Mouse (Mus musculus) forebrain, embryonic 15.5 days (tissue): ENCODE measurements around the gene Chd9. TPM values are rescaled to one million over a fixed set of nuclear protein-coding genes. Genes with fewer than 3 reads are reported as not detected.
"Not testable (repeated sequence)": the region's sequence is repeated elsewhere in the genome, so short reads cannot be mapped to it uniquely, and the experiment has no call there.

Experiments
- ATAC-seq: fragments of 200-750 bp; cut with Nextera tagmentation; replicated peaks from 2 replicates; pipeline ENCODE4 v1.8.0; 2017; ENCODE audit warnings: mild to moderate bottlenecking, moderate TSS enrichment, moderate library complexity
- H3K27ac ChIP-seq: fragments of 300-500 bp; sonication (generic); replicated peaks from 2 replicates; pipeline ENCODE4 v1.5.1; 2015; ENCODE audit warnings: mild to moderate bottlenecking, inconsistent platforms
- H3K27me3 ChIP-seq: fragments of 300-500 bp; sonication (generic); 2 replicates; pipeline ENCODE4 v1.6.1; 2015; ENCODE audit warnings: inconsistent platforms
- H3K36me3 ChIP-seq: fragments of 300-500 bp; sonication (generic); 2 replicates; pipeline ENCODE4 v1.6.1; 2015; ENCODE audit warnings: mild to moderate bottlenecking, inconsistent platforms
- H3K4me1 ChIP-seq: fragments of 300-500 bp; sonication (generic); 2 replicates; pipeline ENCODE4 v1.6.1; 2015; ENCODE audit warnings: inconsistent platforms
- H3K4me2 ChIP-seq: fragments of 300-500 bp; sonication (generic); replicated peaks from 2 replicates; pipeline ENCODE4 v1.6.1; 2015; ENCODE audit warnings: mild to moderate bottlenecking, inconsistent platforms
- H3K4me3 ChIP-seq: fragments of 300-500 bp; sonication (generic); 2 replicates; pipeline ENCODE4 v1.5.1; 2015; ENCODE audit warnings: mild to moderate bottlenecking, inconsistent platforms
- H3K9ac ChIP-seq: fragments of 300-500 bp; sonication (generic); replicated peaks from 2 replicates; pipeline ENCODE4 v1.6.1; 2015; ENCODE audit warnings: mild to moderate bottlenecking, inconsistent platforms
- H3K9me3 ChIP-seq: fragments of 300-500 bp; sonication (generic); 2 replicates; pipeline ENCODE4 v1.6.1; 2016; ENCODE audit warnings: inconsistent platforms
- WGBS: fragments of 180-500 bp; shearing (Covaris S2); methylation state at CpG from one replicate; pipeline ENCODE4 v1.1.7; 2015; ENCODE audit warnings: mixed read lengths; 5-methylcytosine and 5-hydroxymethylcytosine counted together
- polyA plus RNA-seq: library from polyadenylated mRNA; unstranded; fragments of >200 nt; fragmentation: Nextera tagmentation; extraction: Ambion mirVana; gene quantifications from 2 replicates; pipeline ENCODE4 v1.2.1, GENCODE M21; 2015

The Chd9 gene
- polyA plus RNA-seq, 1 experiment from 2014 or later, result 91.0 TPM

GRCm38 (mm10) chr8:90902002-90902401, 73.8 kb downstream of the Chd9 start:
- Histone ChIP-seq H3K4me2 (no peak overlapping the region), H3K27me3 (no peaks in the 10 kb centered on the region), H3K9ac (no peak overlapping the region), H3K27ac (no peak overlapping the region), H3K4me1 (no peaks in the 10 kb centered on the region), H3K9me3 (no peaks in the 10 kb centered on the region), H3K36me3 (no peaks in the 10 kb centered on the region), H3K4me3 (no peak overlapping the region)
- no peak for ATAC-seq
- 80% methylated on average over 2 of the region's 2 CpGs for WGBS

GRCm38 (mm10) chr8:90904171-90904706, 76.1 kb downstream of the Chd9 start:
- ATAC-seq, result no peak
- 77% methylated on average over 2 of the region's 2 CpGs for whole genome bisulfite sequencing
- Histone ChIP-seq H3K27ac (no peak overlapping the region), H3K9me3 (no peaks in the 10 kb centered on the region), H3K27me3 (no peaks in the 10 kb centered on the region), H3K4me2 (no peak overlapping the region), H3K36me3 (no peaks in the 10 kb centered on the region), H3K4me1 (peaks cover 9% of the 10 kb centered on the region), H3K9ac (no peak overlapping the region), H3K4me3 (no peak overlapping the region)

- ATAC-seq, result no peak
- H3K4me3 ChIP-seq, result no peak overlapping the region
- H3K9ac ChIP-seq, result no peak overlapping the region
- no peaks in the 10 kb centered on the region for H3K9me3 ChIP-seq
- H3K4me1 ChIP-seq, result peaks cover 13% of the 10 kb centered on the region
- no peaks in the 10 kb centered on the region for H3K27me3 ChIP-seq
- no peak overlapping the region for H3K27ac ChIP-seq
- no peaks in the 10 kb centered on the region for H3K36me3 ChIP-seq
- no peak overlapping the region; the same call in 1 of the 2 replicates for H3K4me2 ChIP-seq
- 92% methylated on average over 4 of the region's 4 CpGs for WGBS
Measured at GRCm38 (mm10) chr8:90906922-90907321, 78.8 kb downstream of the Chd9 start.

GRCm38 (mm10) chr8:90907516-90907847, 79.3 kb downstream of the Chd9 start:
- H3K4me1 ChIP-seq, result peaks cover 13% of the 10 kb centered on the region
- 25% methylated on average over 10 of the region's 10 CpGs for WGBS
- no peak for ATAC-seq

GRCm38 (mm10) chr8:90907848-90908551, 79.8 kb downstream of the Chd9 start:
- under 1% methylated on average over 82 of the region's 89 CpGs for WGBS
- peak; percentile 95 for ATAC-seq
- peak overlapping the region; percentile 62 for H3K9ac ChIP-seq

More at GRCm38 (mm10) chr8:90907516-90907847, 79.3 kb downstream of the Chd9 start:
- H3K9ac ChIP-seq, result peak overlapping the region; percentile 62
- no peaks in the 10 kb centered on the region for H3K9me3 ChIP-seq
- peak overlapping the region; percentile 99 for H3K4me2 ChIP-seq
- peak overlapping the region; percentile 76 for H3K4me3 ChIP-seq
- 0 out of 2 replicates have a peak overlapping the region, but pooled peaks have one; percentile 75 for H3K27ac ChIP-seq
- H3K27me3 ChIP-seq, result no peaks in the 10 kb centered on the region
- no peaks in the 10 kb centered on the region for H3K36me3 ChIP-seq

GRCm38 (mm10) chr8:90908580-90909471, 80.7 kb downstream of the Chd9 start:
- H3K9ac ChIP-seq, result peak overlapping the region; percentile 62
- ATAC-seq, result peak; percentile 60
- H3K4me2 ChIP-seq, result peak overlapping the region; percentile 99
- H3K4me1 ChIP-seq, result peaks cover 13% of the 10 kb centered on the region
- H3K4me3 ChIP-seq, result peak overlapping the region; percentile 76
- no peaks in the 10 kb centered on the region for H3K36me3 ChIP-seq
- H3K27me3 ChIP-seq, result no peaks in the 10 kb centered on the region
- no peaks in the 10 kb centered on the region for H3K9me3 ChIP-seq
- peak overlapping the region; percentile 75; the same call in 1 of the 2 replicates for H3K27ac ChIP-seq
- WGBS, result under 1% methylated on average over 73 of the region's 89 CpGs

More at GRCm38 (mm10) chr8:90907848-90908551, 79.8 kb downstream of the Chd9 start:
- Histone ChIP-seq H3K4me2 (peak overlapping the region; percentile 99), H3K4me3 (peak overlapping the region; percentile 76), H3K4me1 (peaks cover 13% of the 10 kb centered on the region), H3K36me3 (no peaks in the 10 kb centered on the region), H3K27ac (peak overlapping the region; percentile 75), H3K9me3 (no peaks in the 10 kb centered on the region), H3K27me3 (no peaks in the 10 kb centered on the region)

GRCm38 (mm10) chr8:90923158-90923905, 95.2 kb downstream of the Chd9 start:
- no peak for ATAC-seq
- H3K36me3 ChIP-seq, result no peaks in the 10 kb centered on the region
- no peak overlapping the region for H3K4me2 ChIP-seq
- no peak overlapping the region for H3K9ac ChIP-seq
- no peak overlapping the region for H3K27ac ChIP-seq
- no peaks in the 10 kb centered on the region for H3K4me1 ChIP-seq
- no peak overlapping the region for H3K4me3 ChIP-seq
- WGBS, result 78% methylated on average over 3 of the region's 3 CpGs
- H3K27me3 ChIP-seq, result no peaks in the 10 kb centered on the region
- no peaks in the 10 kb centered on the region for H3K9me3 ChIP-seq

GRCm38 (mm10) chr8:90928412-90928811, 100.3 kb downstream of the Chd9 start:
- Histone ChIP-seq H3K9me3 (no peaks in the 10 kb centered on the region), H3K4me3 (no peak overlapping the region), H3K9ac (no peak overlapping the region), H3K36me3 (0 out of 2 replicates have a peak, but pooled peaks cover 1% of the 10 kb centered on the region), H3K27ac (no peak overlapping the region), H3K27me3 (no peaks in the 10 kb centered on the region), H3K4me2 (no peak overlapping the region), H3K4me1 (no peaks in the 10 kb centered on the region)
- no peak for ATAC-seq
- 64% methylated on average over 1 of the region's 1 CpGs for WGBS

GRCm38 (mm10) chr8:90930125-90930524, 102.0 kb downstream of the Chd9 start:
- H3K4me3 ChIP-seq, ATAC-seq, H3K9ac ChIP-seq, H3K9me3 ChIP-seq, H3K36me3 ChIP-seq, H3K4me2 ChIP-seq, H3K27me3 ChIP-seq, H3K27ac ChIP-seq, H3K4me1 ChIP-seq: not testable (repeated sequence)

- 62% methylated on average over 11 of the region's 11 CpGs for WGBS
- H3K27me3 ChIP-seq, result no peaks in the 10 kb centered on the region
- no peaks in the 10 kb centered on the region for H3K9me3 ChIP-seq
- H3K4me3 ChIP-seq, result no peak overlapping the region
- H3K4me2 ChIP-seq, result no peak overlapping the region
- ATAC-seq, result no peak
- no peak overlapping the region for H3K27ac ChIP-seq
- 0 out of 2 replicates have a peak, but pooled peaks cover 4% of the 10 kb centered on the region for H3K36me3 ChIP-seq
- no peaks in the 10 kb centered on the region for H3K4me1 ChIP-seq
- no peak overlapping the region for H3K9ac ChIP-seq
Measured at GRCm38 (mm10) chr8:90932934-90933333, 104.8 kb downstream of the Chd9 start.

GRCm38 (mm10) chr8:90934786-90935185, 106.6 kb downstream of the Chd9 start:
- H3K4me3 ChIP-seq, result no peak overlapping the region
- H3K4me2 ChIP-seq, result no peak overlapping the region
- no peaks in the 10 kb centered on the region for H3K4me1 ChIP-seq
- H3K27me3 ChIP-seq, result no peaks in the 10 kb centered on the region
- no peaks in the 10 kb centered on the region for H3K9me3 ChIP-seq
- H3K9ac ChIP-seq, result no peak overlapping the region
- H3K36me3 ChIP-seq, result 0 out of 2 replicates have a peak, but pooled peaks cover 4% of the 10 kb centered on the region
- 84% methylated on average over 1 of the region's 1 CpGs for WGBS
- no peak overlapping the region for H3K27ac ChIP-seq
- ATAC-seq, result no peak
